Mouse (Mus musculus): Measurements from ENCODE around the gene Raly. TPM values are rescaled to one million over a fixed set of nuclear protein-coding genes. Genes with fewer than 3 reads are reported as not detected.
"Not testable (repeated sequence)": the region's sequence is repeated elsewhere in the genome, so short reads cannot be mapped to it uniquely, and the experiment has no call there.

Raly gene
- polyA plus RNA-seq, 1 experiment from 2014 or later, result 48.4 TPM

DNA sequence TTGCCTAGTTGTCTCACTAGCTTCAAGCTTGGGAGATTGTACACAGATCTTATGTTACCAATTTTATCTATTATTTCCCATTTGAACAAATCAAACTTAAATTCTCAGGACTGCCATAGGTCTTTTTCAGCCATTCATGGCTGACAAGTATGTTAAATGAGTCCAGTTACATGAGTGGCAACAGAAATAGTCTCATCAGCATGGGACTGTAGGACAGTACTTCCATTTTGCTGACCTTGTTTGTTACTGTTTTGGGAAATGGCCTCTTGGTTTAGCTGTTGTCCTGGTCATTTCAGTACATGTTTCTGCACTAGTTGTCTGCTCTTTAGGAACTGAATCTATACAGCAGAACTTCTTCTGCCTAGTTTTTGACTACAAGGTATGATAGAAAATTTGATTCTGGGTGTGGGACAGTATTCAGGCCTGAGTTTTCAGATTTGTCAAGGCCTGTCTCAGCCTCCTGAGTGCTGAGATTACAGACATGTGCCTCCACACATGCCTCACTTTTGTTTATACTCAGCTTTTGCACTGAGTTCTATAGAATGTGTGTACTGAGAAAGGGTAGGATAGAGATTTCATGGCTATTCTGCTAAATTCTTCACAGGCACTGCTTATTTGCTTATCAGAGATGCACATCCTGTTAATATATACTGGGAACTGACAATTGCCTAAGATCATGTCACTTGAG is 79.2 kb downstream of the Raly start:
- Histone ChIP-seq H3K4me2 (replicated peaks; ENCODE audit: low read depth, low read length) (no peak overlapping the region), H3K36me3 (ENCODE audit: insufficient read depth, low read length) (peaks cover 81% of the 10 kb centered on the region)

DNA sequence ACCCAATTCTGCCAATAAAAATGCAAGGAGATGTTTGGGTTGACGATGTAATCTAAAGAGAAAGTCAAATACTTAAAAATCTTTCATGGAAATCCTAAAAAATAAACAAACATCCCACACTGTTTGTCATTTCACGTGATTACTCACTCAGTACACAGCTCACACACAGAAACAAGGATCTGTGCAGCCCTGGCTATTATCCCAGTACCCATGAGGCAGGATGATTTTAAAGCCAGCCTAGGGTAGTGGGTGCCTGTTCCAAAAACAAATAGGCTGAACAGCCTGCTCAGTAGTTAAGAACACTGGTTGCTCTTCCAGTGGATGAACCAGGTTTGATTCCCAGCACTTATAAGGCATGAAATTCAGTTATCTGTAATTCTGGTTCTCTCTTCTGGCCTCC is 85.7 kb downstream of the Raly start:
- WGBS, result 82% methylated on average over 2 of the region's 2 CpGs
- Histone ChIP-seq H3K4me2 (replicated peaks; ENCODE audit: low read depth, low read length) (no peak overlapping the region), H3K4me3 (ENCODE audit: low read length) (no peak overlapping the region), H3K4me1 (ENCODE audit: insufficient read depth, low read length) (no peaks in the 10 kb centered on the region), H3K36me3 (ENCODE audit: insufficient read depth, low read length) (peaks cover 56% of the 10 kb centered on the region), H3K9ac (replicated peaks; ENCODE audit: low read length) (no peak overlapping the region), H3K27ac (ENCODE audit: low read length) (no peak overlapping the region), H3K9me3 (ENCODE audit: low read length) (no peaks in the 10 kb centered on the region), H3K27me3 (ENCODE audit: insufficient read depth, low read length) (no peaks in the 10 kb centered on the region)
- ATAC-seq (ENCODE audit: low FRiP score, low TSS enrichment), result no peak

More for the DNA sequence above, 79.2 kb downstream of the Raly start:
- Histone ChIP-seq H3K27ac (ENCODE audit: low read length) (no peak overlapping the region), H3K9ac (replicated peaks; ENCODE audit: low read length) (no peak overlapping the region), H3K4me1 (ENCODE audit: insufficient read depth, low read length) (no peaks in the 10 kb centered on the region), H3K9me3 (ENCODE audit: low read length) (no peaks in the 10 kb centered on the region), H3K27me3 (ENCODE audit: insufficient read depth, low read length) (no peaks in the 10 kb centered on the region), H3K4me3 (ENCODE audit: low read length) (no peak overlapping the region)
- ATAC-seq (ENCODE audit: low FRiP score, low TSS enrichment), result no peak

DNA sequence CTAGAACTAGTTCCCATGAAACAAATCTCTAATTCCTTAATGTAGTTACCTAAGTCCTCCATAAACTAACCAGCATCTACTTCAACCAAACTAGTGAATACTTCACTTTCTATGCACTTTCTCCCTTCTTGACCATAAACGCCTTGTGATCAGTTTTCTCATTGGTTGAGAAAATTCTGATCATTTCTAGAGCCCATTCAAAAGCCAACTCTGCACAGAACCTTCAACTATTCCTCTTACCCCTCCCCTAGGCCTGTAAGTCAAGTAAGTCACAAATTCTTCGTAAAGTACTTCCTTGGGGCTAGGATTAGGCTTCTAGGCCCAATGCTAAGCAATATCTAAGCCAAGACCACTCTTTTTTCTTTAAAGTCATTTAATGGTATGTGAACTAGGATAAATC is 100.7 kb downstream of the Raly start:
- Histone ChIP-seq H3K36me3 (ENCODE audit: insufficient read depth, low read length) (peaks cover 11% of the 10 kb centered on the region), H3K27ac (ENCODE audit: low read length) (peak overlapping the region; percentile 88), H3K4me2 (replicated peaks; ENCODE audit: low read depth, low read length) (peak overlapping the region; percentile 77), H3K4me3 (ENCODE audit: low read length) (peak overlapping the region; percentile 96), H3K4me1 (ENCODE audit: insufficient read depth, low read length) (peaks cover 6% of the 10 kb centered on the region), H3K9ac (replicated peaks; ENCODE audit: low read length) (peak overlapping the region; percentile 95), H3K27me3 (ENCODE audit: insufficient read depth, low read length) (no peaks in the 10 kb centered on the region), H3K9me3 (ENCODE audit: low read length) (no peaks in the 10 kb centered on the region)
- 6% methylated on average over 2 of the region's 2 CpGs for WGBS
- ATAC-seq (ENCODE audit: low FRiP score, low TSS enrichment), result no peak

DNA sequence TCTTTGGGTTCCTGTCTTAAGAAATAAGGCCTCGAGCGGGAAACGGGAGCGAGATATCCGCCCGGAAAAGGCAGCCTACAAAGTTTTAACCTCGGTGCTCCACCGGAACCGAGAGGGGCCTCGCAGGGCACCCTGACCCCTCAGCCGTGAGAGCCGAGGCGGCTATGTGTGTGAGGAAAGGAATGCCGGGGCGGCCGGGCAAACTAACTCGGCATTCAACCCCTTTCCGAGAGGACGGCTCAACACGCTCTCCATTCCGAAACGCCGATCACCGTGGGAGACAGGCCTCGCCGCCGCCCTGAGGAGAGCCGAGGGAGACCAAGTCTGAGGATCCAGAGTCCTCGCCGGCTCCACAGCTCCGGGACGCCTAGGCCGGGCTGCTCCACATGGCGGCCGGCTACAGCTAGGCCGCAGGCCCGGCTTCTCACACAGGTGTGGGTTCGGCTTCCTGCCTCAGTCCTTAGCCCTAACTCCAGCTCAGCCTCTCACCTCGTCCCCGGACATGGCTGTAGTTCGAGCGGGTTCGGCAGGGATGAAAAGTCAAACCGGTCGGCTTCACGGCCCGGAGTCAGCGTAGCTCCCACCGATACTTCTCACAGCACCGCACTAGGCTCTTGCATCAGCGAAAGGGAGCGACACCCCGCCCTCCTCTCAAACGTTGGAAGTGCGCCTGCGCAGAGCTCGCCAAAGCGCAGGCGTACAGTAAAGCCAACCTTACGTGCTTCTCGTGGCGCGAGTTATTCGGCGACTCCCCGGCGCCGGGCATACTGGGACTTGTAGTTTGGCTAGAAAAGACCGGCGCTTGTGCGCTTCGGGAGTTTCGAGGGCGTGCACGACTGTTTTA is 101.5 kb downstream of the Raly start, which contains the start of gene Eif2s2:
Gene Eif2s2 (minus strand): TSS at position 735 of the 844 bp plus-strand sequence.
- peak within 1 kb of the TSS; percentile 96 for H3K4me3 ChIP-seq (ENCODE audit: low read length)
- peaks cover 6% of the 10 kb centered on the region for H3K4me1 ChIP-seq (ENCODE audit: insufficient read depth, low read length)
- peaks cover 5% of the 10 kb centered on the region for H3K36me3 ChIP-seq (ENCODE audit: insufficient read depth, low read length)
- H3K9ac ChIP-seq (replicated peaks; ENCODE audit: low read length), result peak within 1 kb of the TSS; percentile 95
- under 1% methylated on average over 75 of the region's 75 CpGs for WGBS
- no peaks in the 10 kb centered on the region for H3K9me3 ChIP-seq (ENCODE audit: low read length)
- peak; percentile 98 for ATAC-seq (ENCODE audit: low FRiP score, low TSS enrichment)
- peak within 1 kb of the TSS; percentile 88 for H3K27ac ChIP-seq (ENCODE audit: low read length)
- H3K27me3 ChIP-seq (ENCODE audit: insufficient read depth, low read length), result no peaks in the 10 kb centered on the region
- peak within 1 kb of the TSS; percentile 82 for H3K4me2 ChIP-seq (replicated peaks; ENCODE audit: low read depth, low read length)

DNA sequence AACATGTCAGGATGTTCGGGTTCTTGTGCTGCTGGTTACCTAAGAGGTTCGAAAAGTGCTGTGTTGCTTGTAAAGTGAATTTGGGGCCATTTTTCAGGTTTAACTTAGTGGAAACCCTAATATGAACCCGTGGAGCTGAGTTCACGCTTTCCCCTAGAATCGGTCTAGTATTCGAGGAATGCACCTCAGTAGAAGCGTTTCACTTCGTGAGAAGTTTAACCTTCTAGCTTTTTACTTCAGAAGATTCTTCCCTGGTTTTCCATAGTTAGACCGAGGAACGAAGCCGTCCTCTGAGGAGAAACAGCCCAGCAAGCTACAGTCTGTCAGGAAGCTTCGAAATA is 102.1 kb downstream of the Raly start:
- Histone ChIP-seq H3K9ac (replicated peaks; ENCODE audit: low read length) (peak overlapping the region; percentile 54), H3K4me3 (ENCODE audit: low read length) (peak overlapping the region; percentile 96), H3K4me2 (replicated peaks; ENCODE audit: low read depth, low read length) (peak overlapping the region; percentile 82), H3K4me1 (ENCODE audit: insufficient read depth, low read length) (peaks cover 6% of the 10 kb centered on the region), H3K27ac (ENCODE audit: low read length) (no peak overlapping the region), H3K27me3 (ENCODE audit: insufficient read depth, low read length) (no peaks in the 10 kb centered on the region), H3K36me3 (ENCODE audit: insufficient read depth, low read length) (peaks cover 2% of the 10 kb centered on the region), H3K9me3 (ENCODE audit: low read length) (no peaks in the 10 kb centered on the region)
- 8% methylated on average over 12 of the region's 12 CpGs for whole genome bisulfite sequencing
- peak; percentile 22 for ATAC-seq (ENCODE audit: low FRiP score, low TSS enrichment)

DNA sequence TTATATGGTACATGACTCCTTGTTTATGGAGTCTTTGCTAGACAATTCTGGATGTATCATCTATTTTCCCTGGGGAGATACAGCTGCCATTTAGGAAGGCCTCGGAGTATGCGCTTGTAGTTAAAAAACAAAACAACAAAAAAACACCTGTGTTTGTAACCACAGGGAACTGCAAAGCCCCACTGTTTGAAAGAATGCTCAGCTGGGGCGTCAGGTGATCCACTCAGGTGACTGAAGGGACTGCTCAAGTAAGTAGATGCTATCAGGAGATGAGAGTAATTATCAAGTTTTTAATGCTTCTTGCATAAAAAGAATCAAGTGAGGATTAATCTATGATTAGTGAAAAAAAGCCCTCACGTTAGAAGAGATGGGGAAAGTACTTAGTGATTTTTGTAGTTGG is 102.7 kb downstream of the Raly start:
- Histone ChIP-seq H3K27ac (ENCODE audit: low read length) (no peak overlapping the region), H3K4me2 (replicated peaks; ENCODE audit: low read depth, low read length) (peak overlapping the region; percentile 82), H3K4me3 (ENCODE audit: low read length) (no peak overlapping the region), H3K9me3 (ENCODE audit: low read length) (no peaks in the 10 kb centered on the region), H3K27me3 (ENCODE audit: insufficient read depth, low read length) (no peaks in the 10 kb centered on the region), H3K4me1 (ENCODE audit: insufficient read depth, low read length) (peaks cover 6% of the 10 kb centered on the region), H3K9ac (replicated peaks; ENCODE audit: low read length) (no peak overlapping the region), H3K36me3 (ENCODE audit: insufficient read depth, low read length) (no peaks in the 10 kb centered on the region)
- no peak for ATAC-seq (ENCODE audit: low FRiP score, low TSS enrichment)
- WGBS, result 62% methylated on average over 4 of the region's 4 CpGs

DNA sequence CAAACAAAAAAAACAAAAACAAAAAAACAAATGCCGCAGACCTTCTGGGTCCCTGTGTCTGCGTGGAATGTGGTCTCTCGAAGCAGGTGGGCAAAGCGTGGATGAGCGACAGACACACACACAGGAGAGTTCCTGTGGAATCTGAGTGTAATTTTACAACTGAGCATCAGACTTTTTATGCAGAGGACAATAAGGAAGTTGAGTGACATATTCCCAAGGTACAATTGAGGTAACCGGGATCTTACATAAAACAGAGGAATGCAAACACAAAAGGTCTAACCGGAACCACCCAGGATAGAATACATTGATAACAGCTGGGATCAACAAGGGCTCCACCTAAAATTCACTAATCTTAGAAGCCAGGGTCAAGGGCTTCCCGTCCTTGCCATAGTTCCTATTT is 108.1 kb downstream of the Raly start:
- not testable (repeated sequence) for H3K4me3 ChIP-seq (ENCODE audit: low read length); H3K9ac ChIP-seq (replicated peaks; ENCODE audit: low read length); H3K27ac ChIP-seq (ENCODE audit: low read length); H3K36me3 ChIP-seq (ENCODE audit: insufficient read depth, low read length); H3K4me1 ChIP-seq (ENCODE audit: insufficient read depth, low read length); H3K27me3 ChIP-seq (ENCODE audit: insufficient read depth, low read length); H3K9me3 ChIP-seq (ENCODE audit: low read length); ATAC-seq (ENCODE audit: low FRiP score, low TSS enrichment); H3K4me2 ChIP-seq (replicated peaks; ENCODE audit: low read depth, low read length)
- WGBS, result 90% methylated on average over 8 of the region's 8 CpGs

DNA sequence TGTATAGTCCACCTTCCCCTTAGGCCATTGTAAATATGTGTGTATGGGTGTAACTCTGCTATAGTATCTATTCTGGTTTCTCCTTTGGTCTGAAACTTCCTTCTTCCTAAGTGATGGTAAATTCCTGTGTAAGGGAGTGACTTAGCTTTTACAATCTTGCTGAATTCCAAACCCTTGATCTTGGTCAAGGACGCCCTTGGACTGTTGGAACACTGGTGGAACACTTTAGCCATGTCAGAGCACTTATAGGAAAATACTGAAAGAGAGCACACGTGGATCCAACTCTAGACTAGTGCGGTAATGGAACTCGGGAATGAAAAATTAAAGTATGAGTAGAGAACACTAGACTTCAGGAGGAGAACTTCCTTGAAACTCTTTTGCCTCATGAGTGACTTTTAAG is 108.5 kb downstream of the Raly start:
- not testable (repeated sequence) for H3K27me3 ChIP-seq (ENCODE audit: insufficient read depth, low read length); H3K9ac ChIP-seq (replicated peaks; ENCODE audit: low read length); ATAC-seq (ENCODE audit: low FRiP score, low TSS enrichment); H3K4me3 ChIP-seq (ENCODE audit: low read length); H3K27ac ChIP-seq (ENCODE audit: low read length); H3K36me3 ChIP-seq (ENCODE audit: insufficient read depth, low read length); H3K4me1 ChIP-seq (ENCODE audit: insufficient read depth, low read length); H3K9me3 ChIP-seq (ENCODE audit: low read length); H3K4me2 ChIP-seq (replicated peaks; ENCODE audit: low read depth, low read length)
- WGBS, result 80% methylated on average over 4 of the region's 4 CpGs

DNA sequence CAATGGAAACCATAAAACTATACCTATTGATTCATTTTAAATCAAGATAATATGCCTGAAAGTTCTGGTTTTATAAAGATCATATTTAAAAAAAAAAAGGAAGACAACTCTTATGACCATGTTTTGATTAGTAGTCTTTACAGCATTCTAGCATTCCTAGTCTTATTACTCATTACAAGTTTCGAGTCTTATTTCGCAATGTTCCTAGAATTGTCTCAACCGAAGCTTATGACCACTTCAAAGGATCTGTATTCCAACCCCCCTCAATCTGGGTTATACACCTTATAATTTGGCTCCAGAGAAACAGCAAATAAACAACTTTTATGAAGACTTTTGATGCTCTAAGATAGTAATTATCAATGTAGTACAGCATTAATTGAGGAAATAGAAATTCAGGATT is 111.2 kb downstream of the Raly start:
- H3K27ac ChIP-seq (ENCODE audit: low read length), result no peak overlapping the region
- H3K4me3 ChIP-seq (ENCODE audit: low read length), result no peak overlapping the region
- H3K36me3 ChIP-seq (ENCODE audit: insufficient read depth, low read length), result no peaks in the 10 kb centered on the region
- WGBS, result 76% methylated on average over 3 of the region's 3 CpGs
- 0 out of 2 replicates have a peak, but pooled peaks cover 2% of the 10 kb centered on the region for H3K27me3 ChIP-seq (ENCODE audit: insufficient read depth, low read length)
- no peak overlapping the region for H3K9ac ChIP-seq (replicated peaks; ENCODE audit: low read length)
- H3K4me2 ChIP-seq (replicated peaks; ENCODE audit: low read depth, low read length), result no peak overlapping the region
- ATAC-seq (ENCODE audit: low FRiP score, low TSS enrichment), result no peak
- no peaks in the 10 kb centered on the region for H3K4me1 ChIP-seq (ENCODE audit: insufficient read depth, low read length)
- H3K9me3 ChIP-seq (ENCODE audit: low read length), result no peaks in the 10 kb centered on the region

DNA sequence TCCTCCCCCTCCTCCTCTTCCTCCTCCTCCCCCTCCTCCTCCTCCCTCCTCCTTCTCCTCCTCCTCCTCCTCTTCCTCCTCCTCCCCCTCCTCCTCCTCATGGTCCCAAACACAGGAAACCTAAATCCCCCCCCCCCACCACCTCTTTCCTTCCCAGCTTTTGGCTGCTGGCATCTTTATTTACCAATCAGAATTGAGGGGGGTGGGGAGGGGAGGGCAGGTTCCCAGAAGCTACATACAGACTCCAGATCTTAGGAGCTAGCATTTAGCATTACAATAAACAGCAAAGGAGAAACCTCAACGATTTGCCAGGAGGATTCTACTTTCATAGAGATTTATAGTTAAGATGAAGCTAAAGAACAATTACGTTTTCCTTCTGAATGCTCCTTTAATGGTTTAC is 114.9 kb downstream of the Raly start:
- Histone ChIP-seq H3K4me2 (replicated peaks; ENCODE audit: low read depth, low read length) (no peak overlapping the region), H3K36me3 (ENCODE audit: insufficient read depth, low read length) (no peaks in the 10 kb centered on the region), H3K9me3 (ENCODE audit: low read length) (no peaks in the 10 kb centered on the region), H3K4me1 (ENCODE audit: insufficient read depth, low read length) (no peaks in the 10 kb centered on the region), H3K9ac (replicated peaks; ENCODE audit: low read length) (no peak overlapping the region), H3K27ac (ENCODE audit: low read length) (no peak overlapping the region), H3K27me3 (ENCODE audit: insufficient read depth, low read length) (0 out of 2 replicates have a peak, but pooled peaks cover 2% of the 10 kb centered on the region), H3K4me3 (ENCODE audit: low read length) (no peak overlapping the region)
- 42% methylated on average over 2 of the region's 2 CpGs for WGBS
- no peak for ATAC-seq (ENCODE audit: low FRiP score, low TSS enrichment)
